Mouse (Mus musculus) stomach, postnatal 0 days (tissue): ENCODE data around the gene Pex11a.

Experiments
- CTCF ChIP-seq: IDR thresholded peaks from 2 replicates; pipeline ENCODE4 v1.5.1; 2016; ENCODE audit warnings: antibody characterized with exemption, low read depth, mild to moderate bottlenecking, moderate library complexity
- EP300 ChIP-seq: optimal IDR thresholded peaks from 2 replicates; pipeline ENCODE3; 2016; ENCODE audit warnings: antibody characterized with exemption

DNA sequence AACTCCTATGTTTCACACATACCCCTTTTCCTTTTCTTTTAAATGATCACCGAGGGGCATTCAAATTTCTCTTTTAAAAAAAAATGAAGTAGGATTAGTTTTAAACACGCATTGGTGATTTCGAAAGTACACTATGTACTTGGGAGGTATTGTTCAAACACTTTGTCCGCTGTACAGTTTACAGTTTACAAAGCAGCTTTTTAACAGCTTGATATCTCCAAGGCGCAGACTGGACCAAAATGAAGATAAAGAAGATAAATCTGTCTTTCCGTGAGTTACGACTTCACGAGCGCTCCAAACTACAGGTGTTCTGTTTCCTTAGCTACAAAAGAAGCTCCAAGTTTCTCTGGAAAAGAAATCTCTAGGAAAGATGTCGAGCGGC is 663 bp downstream of the Pex11a start:
- TF ChIP-seq CTCF = no peak
- no peak for TF ChIP-seq EP300
